Mouse (Mus musculus): Measurements from ENCODE around the gene Cit. TPM values are rescaled to one million over a fixed set of nuclear protein-coding genes. Genes with fewer than 3 reads are reported as not detected.

The Cit gene
- polyA plus RNA-seq, 1 experiment from 2014 or later: 4.8 TPM

DNA sequence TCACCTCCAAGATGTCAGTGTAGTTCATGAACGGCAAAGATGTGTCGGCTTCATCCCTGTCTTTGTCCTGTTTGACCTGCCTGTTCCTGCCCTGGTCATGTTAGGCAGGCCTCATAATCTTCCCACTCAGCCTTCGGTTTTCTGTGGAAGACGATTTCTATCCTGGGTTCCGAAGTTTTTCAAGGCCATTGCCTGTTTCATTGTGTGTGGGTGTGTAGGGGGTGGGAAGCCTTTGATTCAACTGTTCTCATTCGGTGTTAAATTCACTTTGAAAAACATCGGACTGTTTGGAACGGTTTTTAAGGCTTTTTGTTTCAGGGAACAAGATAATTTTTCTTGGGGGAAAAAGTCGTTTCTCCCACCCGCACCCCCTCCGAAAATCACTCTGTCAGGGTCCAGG lies 87.2 kb downstream of the Cit start:
- no peak for DNase-seq (ENCODE audit: low spot score)

GRCm38 (mm10) chr5:115936851-115937250 lies 91.8 kb downstream of the Cit start:
- Histone ChIP-seq H3K4me1 (ENCODE audit: insufficient read depth, low read depth, low read length) (no peaks in the 10 kb centered on the region), H3K27me3 (replicated peaks; ENCODE audit: insufficient read depth, low read length) (no peaks in the 10 kb centered on the region), H3K4me2 (replicated peaks; ENCODE audit: low read depth, low read length) (no peak overlapping the region), H3K9ac (replicated peaks; ENCODE audit: low read depth) (no peak overlapping the region), H3K27ac (ENCODE audit: low read length) (no peak overlapping the region), H3K9me3 (ENCODE audit: low read length) (no peaks in the 10 kb centered on the region), H3K4me3 (ENCODE audit: low read depth, low read length) (no peak overlapping the region), H3K36me3 (ENCODE audit: insufficient read depth, low read length) (no peaks in the 10 kb centered on the region)
- TF ChIP-seq CTCF (IDR thresholded peaks at IDR 0.05): no peak
- TF ChIP-seq EP300 (IDR thresholded peaks at IDR 0.05): no peak
- ATAC-seq: no peak
- no peak for DNase-seq (ENCODE audit: low spot score)
- 71% methylated on average over 15 of the region's 15 CpGs for WGBS

More for the DNA sequence above, 87.2 kb downstream of the Cit start:
- Histone ChIP-seq H3K4me3 (ENCODE audit: low read depth, low read length) (no peak overlapping the region), H3K4me1 (ENCODE audit: insufficient read depth, low read depth, low read length) (no peaks in the 10 kb centered on the region), H3K9me3 (ENCODE audit: low read length) (no peaks in the 10 kb centered on the region), H3K4me2 (replicated peaks; ENCODE audit: low read depth, low read length) (no peak overlapping the region), H3K36me3 (ENCODE audit: insufficient read depth, low read length) (no peaks in the 10 kb centered on the region), H3K27ac (ENCODE audit: low read length) (no peak overlapping the region), H3K27me3 (replicated peaks; ENCODE audit: insufficient read depth, low read length) (no peaks in the 10 kb centered on the region), H3K9ac (replicated peaks; ENCODE audit: low read depth) (no peak overlapping the region)
- TF ChIP-seq EP300 (IDR thresholded peaks at IDR 0.05) (no peak), CTCF (IDR thresholded peaks at IDR 0.05) (no peak)
- no peak for ATAC-seq
- 97% methylated on average over 11 of the region's 11 CpGs for WGBS

DNA sequence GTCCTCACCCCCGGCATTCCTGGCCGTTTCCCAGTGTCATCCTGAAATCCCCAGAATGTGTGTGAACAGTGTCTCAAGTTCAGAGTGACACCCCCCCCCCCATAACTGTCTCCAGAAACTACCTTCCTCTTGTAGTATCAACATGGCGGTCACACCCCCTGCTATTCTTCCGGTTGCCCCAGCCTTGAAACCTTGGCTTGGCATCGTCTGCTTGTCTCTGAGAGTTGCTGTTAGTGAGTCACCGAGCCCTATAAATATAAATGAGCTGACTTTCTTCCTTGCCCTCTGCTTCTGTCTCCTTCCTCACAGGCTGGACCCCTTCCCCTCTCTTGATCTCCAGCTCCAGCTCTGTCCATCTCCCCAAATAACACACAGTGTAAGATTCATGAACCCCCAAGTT lies 92.5 kb downstream of the Cit start:
- DNase-seq (ENCODE audit: low spot score) (no peak), ATAC-seq (no peak)
- WGBS: 93% methylated on average over 6 of the region's 6 CpGs
- Histone ChIP-seq H3K4me2 (replicated peaks; ENCODE audit: low read depth, low read length) (no peak overlapping the region), H3K4me1 (ENCODE audit: insufficient read depth, low read depth, low read length) (no peaks in the 10 kb centered on the region), H3K4me3 (ENCODE audit: low read depth, low read length) (no peak overlapping the region), H3K27ac (ENCODE audit: low read length) (no peak overlapping the region), H3K27me3 (replicated peaks; ENCODE audit: insufficient read depth, low read length) (no peaks in the 10 kb centered on the region), H3K36me3 (ENCODE audit: insufficient read depth, low read length) (no peaks in the 10 kb centered on the region), H3K9ac (replicated peaks; ENCODE audit: low read depth) (no peak overlapping the region), H3K9me3 (ENCODE audit: low read length) (no peaks in the 10 kb centered on the region)
- TF ChIP-seq EP300 (IDR thresholded peaks at IDR 0.05): no peak
- TF ChIP-seq CTCF (IDR thresholded peaks at IDR 0.05): no peak

GRCm38 (mm10) chr5:115938999-115939398 lies 93.9 kb downstream of the Cit start:
- no peak overlapping the region for H3K4me3 ChIP-seq (ENCODE audit: low read depth, low read length)
- ATAC-seq: no peak
- H3K4me2 ChIP-seq (replicated peaks; ENCODE audit: low read depth, low read length): no peak overlapping the region
- H3K36me3 ChIP-seq (ENCODE audit: insufficient read depth, low read length): no peaks in the 10 kb centered on the region
- no peak overlapping the region for H3K27ac ChIP-seq (ENCODE audit: low read length)
- DNase-seq (ENCODE audit: low spot score): no peak
- 85% methylated on average over 13 of the region's 13 CpGs for WGBS
- H3K9ac ChIP-seq (replicated peaks; ENCODE audit: low read depth): no peak overlapping the region
- TF ChIP-seq EP300 (IDR thresholded peaks at IDR 0.05) (no peak), CTCF (IDR thresholded peaks at IDR 0.05) (no peak)
- H3K9me3 ChIP-seq (ENCODE audit: low read length): no peaks in the 10 kb centered on the region
- no peaks in the 10 kb centered on the region for H3K27me3 ChIP-seq (replicated peaks; ENCODE audit: insufficient read depth, low read length)
- no peaks in the 10 kb centered on the region for H3K4me1 ChIP-seq (ENCODE audit: insufficient read depth, low read depth, low read length)

DNA sequence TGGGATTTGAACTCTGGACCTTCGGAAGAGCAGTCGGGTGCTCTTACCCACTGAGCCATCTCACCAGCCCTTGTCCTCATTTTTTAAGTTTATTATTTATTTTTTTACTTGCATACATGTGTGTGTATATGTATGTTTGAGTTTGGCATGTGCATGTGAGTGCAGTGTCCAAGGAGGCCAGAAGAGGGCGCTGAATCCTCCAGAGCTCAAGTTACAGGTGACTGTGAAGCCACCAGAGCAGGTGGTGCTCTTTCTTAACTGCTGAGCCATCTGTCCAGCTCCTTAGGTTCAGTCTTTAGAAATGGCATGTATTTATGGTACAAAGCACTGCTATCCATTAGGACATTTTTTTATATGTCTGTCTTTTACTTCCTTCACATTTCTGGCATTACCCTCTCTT lies 97.3 kb downstream of the Cit start:
- Histone ChIP-seq H3K27me3 (replicated peaks; ENCODE audit: insufficient read depth, low read length) (no peaks in the 10 kb centered on the region), H3K4me2 (replicated peaks; ENCODE audit: low read depth, low read length) (no peak overlapping the region), H3K9ac (replicated peaks; ENCODE audit: low read depth) (no peak overlapping the region), H3K27ac (ENCODE audit: low read length) (no peak overlapping the region), H3K4me1 (ENCODE audit: insufficient read depth, low read depth, low read length) (no peaks in the 10 kb centered on the region), H3K4me3 (ENCODE audit: low read depth, low read length) (no peak overlapping the region), H3K9me3 (ENCODE audit: low read length) (no peaks in the 10 kb centered on the region), H3K36me3 (ENCODE audit: insufficient read depth, low read length) (no peaks in the 10 kb centered on the region)
- TF ChIP-seq EP300 (IDR thresholded peaks at IDR 0.05) (no peak), CTCF (IDR thresholded peaks at IDR 0.05) (0 out of 2 replicates have a peak, but pooled peaks have one; percentile 7)
- ATAC-seq (no peak), DNase-seq (ENCODE audit: low spot score) (no peak)
- WGBS: 87% methylated on average over 3 of the region's 3 CpGs

DNA sequence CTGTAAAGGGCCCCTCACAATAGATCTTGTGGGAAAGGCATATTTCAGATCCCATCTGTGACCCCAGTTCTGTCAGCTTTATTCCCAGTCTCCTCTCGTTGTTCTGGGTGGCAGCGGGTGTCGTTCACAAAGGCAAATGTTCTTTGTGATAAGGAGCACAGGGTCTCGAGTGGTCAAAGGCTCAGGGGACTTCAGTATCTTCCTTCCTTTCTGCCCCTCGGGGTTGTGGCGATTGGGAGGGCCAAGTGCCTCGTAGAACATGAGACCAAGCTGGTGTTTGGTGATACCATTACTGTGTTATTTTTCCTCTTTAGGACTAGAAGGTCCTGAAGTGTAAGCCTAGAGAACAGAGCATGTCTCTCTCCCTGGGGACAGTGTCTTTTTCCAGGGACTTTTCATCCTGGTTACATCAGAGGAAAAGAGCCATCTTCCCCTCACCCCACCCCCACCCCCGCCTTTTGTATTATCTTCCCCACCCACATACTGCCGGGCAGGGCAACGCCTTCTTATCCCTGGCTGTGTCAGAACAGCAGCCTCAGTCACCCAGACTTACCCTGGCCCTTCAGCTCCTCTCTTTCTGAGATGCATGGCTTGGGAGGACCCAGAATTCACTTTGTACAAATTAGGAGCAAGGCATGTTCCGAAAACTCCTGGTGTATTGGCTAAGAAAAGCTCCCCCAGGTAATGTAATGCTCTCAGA lies 99.9 kb downstream of the Cit start:
- no peaks in the 10 kb centered on the region for H3K36me3 ChIP-seq (ENCODE audit: insufficient read depth, low read length)
- no peaks in the 10 kb centered on the region for H3K9me3 ChIP-seq (ENCODE audit: low read length)
- no peak overlapping the region for H3K27ac ChIP-seq (ENCODE audit: low read length)
- DNase-seq (ENCODE audit: low spot score) (no peak), ATAC-seq (no peak)
- no peaks in the 10 kb centered on the region for H3K4me1 ChIP-seq (ENCODE audit: insufficient read depth, low read depth, low read length)
- no peak overlapping the region for H3K4me3 ChIP-seq (ENCODE audit: low read depth, low read length)
- H3K4me2 ChIP-seq (replicated peaks; ENCODE audit: low read depth, low read length): no peak overlapping the region
- TF ChIP-seq CTCF (IDR thresholded peaks at IDR 0.05) (no peak), EP300 (IDR thresholded peaks at IDR 0.05) (no peak)
- no peak overlapping the region for H3K9ac ChIP-seq (replicated peaks; ENCODE audit: low read depth)
- WGBS: 67% methylated on average over 11 of the region's 11 CpGs
- no peaks in the 10 kb centered on the region for H3K27me3 ChIP-seq (replicated peaks; ENCODE audit: insufficient read depth, low read length)
